Mouse (Mus musculus): Measurements from ENCODE around the gene Phyhd1. TPM values are rescaled to one million over a fixed set of nuclear protein-coding genes. Genes with fewer than 3 reads are reported as not detected.

Gene Phyhd1
- polyA plus RNA-seq, 1 experiment = 32.2 TPM

GRCm38 (mm10) chr2:30328791-30329190 lies 62.8 kb downstream of the Phyhd1 start:
- TF ChIP-seq POLR2A (IDR thresholded peaks at IDR 0.05; ENCODE audit: extremely low read depth, insufficient read depth, low read length) (no peak), CTCF (IDR thresholded peaks at IDR 0.05; ENCODE audit: extremely low read depth, insufficient read depth, low read length) (no peak)
- H3K4me1 ChIP-seq (ENCODE audit: control insufficient read depth, insufficient read depth, low read length) = no peaks in the 10 kb centered on the region
- H3K27ac ChIP-seq (ENCODE audit: insufficient read depth, low read length) = no peak overlapping the region
- no peak overlapping the region for H3K4me3 ChIP-seq (ENCODE audit: insufficient read depth, low read length)

Other genes starting within 250 kb of the Phyhd1 start
- gene Wdr34, start 217.3 kb upstream of the Phyhd1 start, polyA plus RNA-seq (2012; rRNA removed) = 50.8 and 51.9 TPM in 2 replicates
- 153 and 167 TPM in 2 replicates for gene Set, start 208.8 kb upstream of the Phyhd1 start, polyA plus RNA-seq (2012; rRNA removed)
- gene Pkn3, start 188.5 kb upstream of the Phyhd1 start, polyA plus RNA-seq (2012; rRNA removed) = 2.2 and 2.4 TPM in 2 replicates
- 18.9 and 19.5 TPM in 2 replicates for gene Zdhhc12, start 172.6 kb upstream of the Phyhd1 start, polyA plus RNA-seq (2012; rRNA removed)
- 155 and 173 TPM in 2 replicates for gene Zer1, start 141.6 kb upstream of the Phyhd1 start, polyA plus RNA-seq (2012; rRNA removed)
- 43.4 and 43.8 TPM in 2 replicates for gene Tbc1d13, start 132.5 kb upstream of the Phyhd1 start, polyA plus RNA-seq (2012; rRNA removed)
- gene Endog, start 94.7 kb upstream of the Phyhd1 start, polyA plus RNA-seq (2012; rRNA removed) = 32.9 and 33.4 TPM in 2 replicates
- gene Spout1, start 87.7 kb upstream of the Phyhd1 start, polyA plus RNA-seq (2012; rRNA removed) = 49.2 and 50.5 TPM in 2 replicates
- 21.5 and 22.4 TPM in 2 replicates for gene Kyat1, start 60.4 kb upstream of the Phyhd1 start, polyA plus RNA-seq (2012; rRNA removed)
- gene Lrrc8a, start 28.5 kb upstream of the Phyhd1 start, polyA plus RNA-seq (2012; rRNA removed) = 32.4 and 35.3 TPM in 2 replicates
- 17.7 and 18.5 TPM in 2 replicates for gene Gm28035, start 25.6 kb upstream of the Phyhd1 start, polyA plus RNA-seq (2012; rRNA removed)
- not detected in 2 replicates for gene Gm28038, start 14.8 kb downstream of the Phyhd1 start, polyA plus RNA-seq (2012; rRNA removed)
- 16.7 and 16.9 TPM in 2 replicates for gene Dolk, start 20.1 kb downstream of the Phyhd1 start, polyA plus RNA-seq (2012; rRNA removed)
- 15.7 and 16.5 TPM in 2 replicates for gene Nup188, start 20.2 kb downstream of the Phyhd1 start, polyA plus RNA-seq (2012; rRNA removed)
- 520 and 530 TPM in 2 replicates for gene Sh3glb2, start 93.1 kb downstream of the Phyhd1 start, polyA plus RNA-seq (2012; rRNA removed)
- 85.6 and 97.0 TPM in 2 replicates for gene Miga2, start 98.0 kb downstream of the Phyhd1 start, polyA plus RNA-seq (2012; rRNA removed)
- 32.0 and 35.5 TPM in 2 replicates for gene Dolpp1, start 126.1 kb downstream of the Phyhd1 start, polyA plus RNA-seq (2012; rRNA removed)
- 44.7 and 50.9 TPM in 2 replicates for gene Crat, start 149.6 kb downstream of the Phyhd1 start, polyA plus RNA-seq (2012; rRNA removed)
- 167 and 176 TPM in 2 replicates for gene Ptpa, start 149.8 kb downstream of the Phyhd1 start, polyA plus RNA-seq (2012; rRNA removed)
- 19.5 and 22.1 TPM in 2 replicates for gene Ier5l, start 208.0 kb downstream of the Phyhd1 start, polyA plus RNA-seq (2012; rRNA removed)